Mouse (Mus musculus) neural tube, embryonic 15.5 days (tissue): ENCODE measurements around the gene Kif16b. TPM values are rescaled to one million over a fixed set of nuclear protein-coding genes. Genes with fewer than 3 reads are reported as not detected.

Experiments
- ATAC-seq: fragments of 200-750 bp; cut with Nextera tagmentation; 2 replicates; pipeline ENCODE4 v1.8.0; 2017; ENCODE audit warnings: mild to moderate bottlenecking, moderate TSS enrichment, moderate library complexity; ENCODE audit not compliant: low FRiP score
- H3K27ac ChIP-seq: fragments of 300-500 bp; sonication (generic); replicated peaks from 2 replicates; pipeline ENCODE4 v1.5.1; 2015; ENCODE audit warnings: mild to moderate bottlenecking, inconsistent platforms
- H3K27me3 ChIP-seq: fragments of 300-500 bp; sonication (generic); replicated peaks from 2 replicates; pipeline ENCODE4 v1.6.1; 2015; ENCODE audit warnings: inconsistent platforms
- H3K36me3 ChIP-seq: fragments of 300-500 bp; sonication (generic); 2 replicates; pipeline ENCODE4 v1.6.1; 2015; ENCODE audit warnings: inconsistent platforms
- H3K4me1 ChIP-seq: fragments of 300-500 bp; sonication (generic); 2 replicates; pipeline ENCODE4 v1.6.1; 2015; ENCODE audit warnings: inconsistent platforms
- H3K4me2 ChIP-seq: fragments of 300-500 bp; sonication (generic); 2 replicates; pipeline ENCODE4 v1.6.1; 2015; ENCODE audit warnings: inconsistent platforms, mild to moderate bottlenecking, moderate library complexity
- H3K4me3 ChIP-seq: fragments of 300-500 bp; sonication (generic); replicated peaks from 2 replicates; pipeline ENCODE4 v1.5.1; 2015; ENCODE audit warnings: mild to moderate bottlenecking, inconsistent platforms
- H3K9ac ChIP-seq: fragments of 300-500 bp; sonication (generic); replicated peaks from 2 replicates; pipeline ENCODE4 v1.6.1; 2015; ENCODE audit warnings: mild to moderate bottlenecking, inconsistent platforms
- H3K9me3 ChIP-seq: fragments of 300-500 bp; sonication (generic); replicated peaks from 2 replicates; pipeline ENCODE4 v1.6.1; 2016; ENCODE audit warnings: inconsistent platforms
- WGBS: fragments of 180-500 bp; shearing (Covaris S2); methylation state at CpG from one replicate; pipeline ENCODE4 v1.1.7; 2015; ENCODE audit warnings: mixed read lengths; 5-methylcytosine and 5-hydroxymethylcytosine counted together
- polyA plus RNA-seq: library from polyadenylated mRNA; unstranded; fragments of >200 nt; fragmentation: Nextera tagmentation; extraction: Ambion mirVana; gene quantifications from 2 replicates; pipeline ENCODE4 v1.2.1, GENCODE M21; 2015

Gene Kif16b
- polyA plus RNA-seq, 1 experiment from 2014 or later = 3.1 TPM

DNA sequence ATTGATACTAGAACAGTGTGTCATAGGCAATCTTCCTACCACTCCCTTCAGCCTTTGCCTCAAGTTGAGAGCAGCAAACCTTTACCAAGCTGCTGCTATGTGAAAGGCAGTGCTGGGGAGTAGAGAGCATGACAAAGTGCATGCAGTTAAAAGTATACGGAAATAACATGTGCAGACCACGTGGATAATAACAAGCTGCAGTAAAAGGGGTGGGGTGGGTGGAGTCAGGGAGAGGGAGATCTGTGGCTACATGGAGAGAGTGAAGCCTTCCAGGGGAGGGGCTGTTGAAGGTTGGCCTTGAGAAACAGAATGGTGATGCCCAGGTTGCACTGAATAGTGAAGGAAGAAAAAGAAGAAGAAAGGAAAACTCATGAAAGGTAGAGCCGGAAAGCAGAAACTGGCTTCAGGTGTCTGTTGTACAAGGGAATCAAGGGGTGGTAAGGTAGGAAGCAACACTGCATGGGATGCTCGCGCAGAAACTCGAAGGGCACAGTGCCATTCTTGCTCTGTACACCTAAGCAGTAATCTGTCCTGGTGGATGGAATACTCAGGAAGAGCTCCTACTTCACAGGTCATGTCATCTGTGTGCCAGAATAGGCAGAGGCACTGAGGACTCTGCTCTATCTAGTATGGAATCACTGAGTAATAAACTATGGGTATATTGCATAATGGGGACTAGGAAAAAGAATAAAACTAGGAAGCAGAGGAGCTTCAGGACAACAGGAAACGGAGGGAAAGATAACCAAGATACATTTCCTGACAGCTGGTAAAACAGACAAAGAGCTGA lies 176.9 kb downstream of the Kif16b start:
- no peaks in the 10 kb centered on the region for H3K27me3 ChIP-seq
- WGBS = 80% methylated on average over 7 of the region's 7 CpGs
- no peaks in the 10 kb centered on the region for H3K9me3 ChIP-seq
- no peak overlapping the region for H3K27ac ChIP-seq
- H3K4me1 ChIP-seq = no peaks in the 10 kb centered on the region
- no peak overlapping the region for H3K4me2 ChIP-seq
- H3K36me3 ChIP-seq = no peaks in the 10 kb centered on the region
- no peak overlapping the region for H3K9ac ChIP-seq
- no peak overlapping the region for H3K4me3 ChIP-seq
- ATAC-seq = no peak

- no peaks in the 10 kb centered on the region for H3K36me3 ChIP-seq
- H3K9me3 ChIP-seq = no peaks in the 10 kb centered on the region
- H3K27ac ChIP-seq = no peak overlapping the region
- no peak overlapping the region for H3K4me3 ChIP-seq
- 86% methylated on average over 2 of the region's 2 CpGs for WGBS
- H3K4me1 ChIP-seq = no peaks in the 10 kb centered on the region
- H3K9ac ChIP-seq = no peak overlapping the region
- H3K27me3 ChIP-seq = no peaks in the 10 kb centered on the region
- no peak overlapping the region for H3K4me2 ChIP-seq
- ATAC-seq = no peak
Measured at GRCm38 (mm10) chr2:142720174-142720573, 181.2 kb downstream of the Kif16b start.

DNA sequence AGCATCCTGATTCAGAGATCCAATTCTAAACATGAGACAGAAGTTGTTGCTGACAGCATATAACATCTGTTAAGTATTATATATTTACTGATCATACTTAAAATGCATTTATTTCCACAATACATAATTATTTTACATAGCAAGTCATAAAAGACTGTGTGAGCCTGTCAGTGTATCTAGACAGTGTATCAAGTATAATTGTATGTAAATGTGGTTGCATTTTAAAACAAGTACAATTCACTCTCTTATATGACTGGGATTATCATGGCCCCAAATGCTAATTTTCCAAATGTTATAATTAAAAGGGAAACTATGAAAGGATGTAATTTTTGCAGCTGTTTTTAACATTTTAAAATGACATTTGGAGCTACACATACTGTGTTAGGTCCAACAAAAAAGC lies 182.3 kb downstream of the Kif16b start:
- no peaks in the 10 kb centered on the region for H3K27me3 ChIP-seq
- no peak overlapping the region for H3K27ac ChIP-seq
- no peaks in the 10 kb centered on the region for H3K9me3 ChIP-seq
- H3K36me3 ChIP-seq = no peaks in the 10 kb centered on the region
- H3K4me3 ChIP-seq = no peak overlapping the region
- no peak for ATAC-seq
- H3K9ac ChIP-seq = no peak overlapping the region
- no peak overlapping the region for H3K4me2 ChIP-seq
- no peaks in the 10 kb centered on the region for H3K4me1 ChIP-seq

DNA sequence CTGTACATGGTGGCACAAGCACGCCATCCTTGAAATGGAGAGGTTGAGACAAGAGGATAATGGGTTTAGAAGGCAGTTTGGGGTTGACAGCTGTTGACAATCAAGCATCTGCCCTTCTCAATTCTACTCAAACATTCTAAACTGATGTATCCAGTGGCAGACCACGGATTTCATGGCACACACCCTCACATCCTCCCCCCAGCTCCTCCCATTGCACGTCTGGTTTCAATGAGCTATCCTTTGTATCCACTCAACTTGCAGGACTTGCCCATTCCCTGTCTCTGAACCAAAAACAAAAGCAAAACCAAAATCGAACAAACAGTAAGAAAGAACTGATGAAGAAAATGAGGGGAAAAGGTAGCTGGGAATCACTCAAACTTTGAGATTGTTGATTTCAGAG lies 183.7 kb downstream of the Kif16b start:
- Histone ChIP-seq H3K4me2 (no peak overlapping the region), H3K27me3 (no peaks in the 10 kb centered on the region), H3K36me3 (no peaks in the 10 kb centered on the region), H3K4me1 (no peaks in the 10 kb centered on the region), H3K9me3 (no peaks in the 10 kb centered on the region), H3K27ac (no peak overlapping the region), H3K4me3 (no peak overlapping the region), H3K9ac (no peak overlapping the region)
- ATAC-seq = no peak
- 84% methylated on average over 4 of the region's 4 CpGs for WGBS

DNA sequence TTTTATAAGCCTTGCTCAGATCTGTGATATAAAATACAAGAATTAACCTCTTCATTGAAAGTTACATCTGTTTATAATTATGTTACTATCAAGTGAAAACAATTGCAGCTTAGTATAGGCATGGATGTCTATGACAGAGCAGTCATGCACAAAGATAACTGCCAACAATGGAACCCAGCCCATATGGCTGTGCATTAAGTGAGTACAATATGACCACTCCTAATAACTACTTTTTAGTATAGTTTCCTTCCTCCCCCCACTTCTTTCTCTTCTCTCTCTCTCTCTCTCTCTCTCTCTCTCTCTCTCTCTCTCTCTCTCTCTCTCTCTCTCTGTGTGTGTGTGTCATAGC lies 185.4 kb downstream of the Kif16b start:
- ATAC-seq = no peak
- no peak overlapping the region for H3K9ac ChIP-seq

DNA sequence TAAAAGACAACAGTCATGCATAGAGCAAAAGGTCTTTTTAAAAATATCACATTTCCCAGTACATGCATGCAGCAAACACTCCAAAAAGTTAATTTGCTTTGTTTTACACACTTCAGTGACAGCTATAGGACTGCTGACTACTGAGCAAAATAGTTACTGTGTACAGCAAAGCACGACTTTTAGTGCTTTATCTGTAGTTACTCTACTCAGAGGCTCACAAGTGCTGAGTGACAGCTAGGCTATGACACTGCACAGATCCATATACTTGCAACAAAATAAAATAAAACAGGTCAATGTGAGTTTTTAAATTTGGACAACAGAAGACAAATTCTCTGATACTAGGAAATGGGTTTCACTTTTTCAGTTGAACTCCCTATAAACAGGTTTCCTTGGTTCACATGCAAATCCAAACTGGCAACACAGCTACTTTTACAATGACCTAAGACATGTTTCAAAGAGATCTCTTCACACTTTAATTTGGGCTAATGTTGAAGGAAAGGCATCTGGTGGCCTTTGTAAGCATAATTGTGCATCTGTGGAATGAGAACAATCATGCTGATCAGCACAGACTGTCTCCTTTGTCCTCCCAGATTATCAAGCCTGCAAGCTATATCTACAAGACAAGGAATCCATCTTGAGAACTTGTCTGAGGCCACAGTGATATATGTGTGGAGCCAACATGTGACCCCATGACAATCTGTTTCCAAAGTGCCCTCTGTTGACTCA lies 186.0 kb downstream of the Kif16b start:
- Histone ChIP-seq H3K4me1 (no peaks in the 10 kb centered on the region), H3K4me2 (no peak overlapping the region), H3K4me3 (no peak overlapping the region), H3K27me3 (no peaks in the 10 kb centered on the region), H3K27ac (no peak overlapping the region), H3K9ac (no peak overlapping the region), H3K36me3 (peaks cover 9% of the 10 kb centered on the region), H3K9me3 (no peaks in the 10 kb centered on the region)
- 31% methylated on average over 1 of the region's 1 CpGs for WGBS
- ATAC-seq = no peak

More for the DNA sequence above, 185.4 kb downstream of the Kif16b start:
- no peak overlapping the region for H3K4me2 ChIP-seq
- H3K4me3 ChIP-seq = no peak overlapping the region
- H3K27me3 ChIP-seq = no peaks in the 10 kb centered on the region
- H3K9me3 ChIP-seq = no peaks in the 10 kb centered on the region
- no peaks in the 10 kb centered on the region for H3K4me1 ChIP-seq
- H3K27ac ChIP-seq = no peak overlapping the region
- H3K36me3 ChIP-seq = peaks cover 9% of the 10 kb centered on the region

GRCm38 (mm10) chr2:142712727-142713126 lies 188.6 kb downstream of the Kif16b start:
- Histone ChIP-seq H3K27ac (no peak overlapping the region), H3K4me3 (no peak overlapping the region), H3K9me3 (no peaks in the 10 kb centered on the region), H3K4me2 (no peak overlapping the region), H3K9ac (no peak overlapping the region), H3K27me3 (no peaks in the 10 kb centered on the region), H3K4me1 (no peaks in the 10 kb centered on the region), H3K36me3 (peaks cover 9% of the 10 kb centered on the region)
- no peak for ATAC-seq
- WGBS = 92% methylated on average over 11 of the region's 11 CpGs

- Histone ChIP-seq H3K4me1 (no peaks in the 10 kb centered on the region), H3K9ac (no peak overlapping the region), H3K4me2 (no peak overlapping the region), H3K4me3 (no peak overlapping the region), H3K27me3 (no peaks in the 10 kb centered on the region), H3K9me3 (no peaks in the 10 kb centered on the region), H3K27ac (no peak overlapping the region), H3K36me3 (peaks cover 9% of the 10 kb centered on the region)
- 66% methylated on average over 3 of the region's 3 CpGs for WGBS
- ATAC-seq = no peak
Measured at GRCm38 (mm10) chr2:142709326-142709725, 192.0 kb downstream of the Kif16b start.

GRCm38 (mm10) chr2:142700689-142701088 lies 200.6 kb downstream of the Kif16b start:
- Histone ChIP-seq H3K27ac (no peak overlapping the region), H3K9me3 (no peaks in the 10 kb centered on the region), H3K36me3 (no peaks in the 10 kb centered on the region), H3K27me3 (no peaks in the 10 kb centered on the region), H3K4me2 (no peak overlapping the region), H3K4me3 (no peak overlapping the region), H3K9ac (no peak overlapping the region), H3K4me1 (peaks cover 3% of the 10 kb centered on the region; the same call in 1 of the 2 replicates)
- WGBS = 25% methylated on average over 4 of the region's 4 CpGs
- peak; percentile 50; the same call in 1 of the 2 replicates for ATAC-seq

- peak; percentile 32; the same call in 1 of the 2 replicates for ATAC-seq
- Histone ChIP-seq H3K4me2 (no peak overlapping the region), H3K4me3 (no peak overlapping the region), H3K9me3 (no peaks in the 10 kb centered on the region), H3K27ac (no peak overlapping the region), H3K36me3 (no peaks in the 10 kb centered on the region), H3K27me3 (no peaks in the 10 kb centered on the region), H3K4me1 (peaks cover 3% of the 10 kb centered on the region; the same call in 1 of the 2 replicates), H3K9ac (no peak overlapping the region)
- WGBS = 36% methylated on average over 3 of the region's 3 CpGs
Measured at GRCm38 (mm10) chr2:142698650-142699049, 202.7 kb downstream of the Kif16b start.

DNA sequence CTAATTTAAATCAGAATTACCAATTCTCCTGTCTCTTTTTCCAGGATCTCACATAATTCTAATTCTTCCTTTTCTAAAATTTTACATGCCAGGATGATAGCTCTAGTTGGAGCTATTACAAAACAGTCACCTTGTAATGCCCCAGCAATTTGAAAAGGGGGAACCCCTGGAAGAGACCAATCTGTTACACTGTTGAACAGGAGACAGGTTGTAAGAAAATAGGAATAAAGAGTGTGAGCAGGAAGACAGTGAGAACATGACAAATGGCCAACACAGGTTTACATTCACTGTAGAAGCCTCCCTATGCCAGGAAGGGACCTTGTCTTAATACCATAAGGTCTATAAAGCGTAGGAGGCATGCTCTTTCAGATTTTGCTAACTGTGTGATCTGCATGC lies 206.4 kb downstream of the Kif16b start:
- H3K4me3 ChIP-seq = no peak overlapping the region
- 85% methylated on average over 1 of the region's 1 CpGs for WGBS
- no peak overlapping the region for H3K4me2 ChIP-seq
- H3K9ac ChIP-seq = no peak overlapping the region
- no peaks in the 10 kb centered on the region for H3K9me3 ChIP-seq
- H3K27ac ChIP-seq = no peak overlapping the region
- no peak for ATAC-seq
- no peaks in the 10 kb centered on the region for H3K4me1 ChIP-seq
- no peaks in the 10 kb centered on the region for H3K27me3 ChIP-seq
- no peaks in the 10 kb centered on the region for H3K36me3 ChIP-seq
